Mouse (Mus musculus) cerebellum, adult (tissue): Measurements from ENCODE around the gene Ndufa10.
"Not testable (repeated sequence)": the region's sequence is repeated elsewhere in the genome, so short reads cannot be mapped to it uniquely, and the experiment has no call there.

Experiments used
- ATAC-seq: cut with Nextera tagmentation; 2 replicates; pipeline ENCODE4 v1.9.2; 2017; ENCODE audit warnings: mild to moderate bottlenecking, moderate library complexity, mixed read lengths; ENCODE audit not compliant: insufficient number of reproducible peaks, low FRiP score, low TSS enrichment

Ndufa10 gene

GRCm38 (mm10) chr1:92473165-92474041 lies at the start of gene Ndufa10:
Ndufa10 (minus strand) TSS chr1:92473860.
- peak; percentile 84 for ATAC-seq

GRCm38 (mm10) chr1:92521376-92521775 lies 47.7 kb upstream of the Ndufa10 start:
- ATAC-seq, result peak; percentile 58; the same call in 1 of the 2 replicates

- ATAC-seq, result no peak
These were observed 45.4 kb upstream of the Ndufa10 start for GRCm38 (mm10) chr1:92519046-92519445.

- ATAC-seq, result no peak
These were observed 44.9 kb upstream of the Ndufa10 start, which contains the start of gene Olfr1414 for GRCm38 (mm10) chr1:92518561-92518960. Olfr1414 (minus strand) TSS chr1:92518661.

- ATAC-seq, result no peak
These were observed 41.7 kb upstream of the Ndufa10 start for GRCm38 (mm10) chr1:92515390-92515789.

- not testable (repeated sequence) for ATAC-seq
These were observed 38.0 kb upstream of the Ndufa10 start for GRCm38 (mm10) chr1:92511646-92512045.

GRCm38 (mm10) chr1:92496001-92496400 lies 22.3 kb upstream of the Ndufa10 start, which contains the start of gene Olfr1415:
Olfr1415 (minus strand) TSS chr1:92496101.
- no peak for ATAC-seq

GRCm38 (mm10) chr1:92485013-92485412 lies 11.4 kb upstream of the Ndufa10 start, which contains the start of gene Olfr1416:
Olfr1416 (minus strand) TSS chr1:92485113.
- ATAC-seq, result no peak

- no peak; the same call in none of the 2 replicates for ATAC-seq
These were observed 462 bp upstream of the Ndufa10 start for GRCm38 (mm10) chr1:92474066-92474578.

- no peak for ATAC-seq
These were observed 4.8 kb downstream of the Ndufa10 start for GRCm38 (mm10) chr1:92468891-92469290.

- no peak for ATAC-seq
These were observed 15.2 kb downstream of the Ndufa10 start for GRCm38 (mm10) chr1:92458416-92458815.

- peak; percentile 79; the same call in 1 of the 2 replicates for ATAC-seq
These were observed 15.9 kb downstream of the Ndufa10 start for GRCm38 (mm10) chr1:92457758-92458157.

- no peak for ATAC-seq
These were observed 19.8 kb downstream of the Ndufa10 start for GRCm38 (mm10) chr1:92453751-92454445.

- ATAC-seq, result no peak
These were observed 25.4 kb downstream of the Ndufa10 start for GRCm38 (mm10) chr1:92448293-92448692.

GRCm38 (mm10) chr1:92441453-92442063 lies 32.1 kb downstream of the Ndufa10 start:
- ATAC-seq, result no peak

- no peak for ATAC-seq
These were observed 33.5 kb downstream of the Ndufa10 start for GRCm38 (mm10) chr1:92440066-92440750.

- peak; percentile 62 for ATAC-seq
These were observed 35.9 kb downstream of the Ndufa10 start for GRCm38 (mm10) chr1:92437678-92438271.

- ATAC-seq, result peak; percentile 21; the same call in 1 of the 2 replicates
These were observed 36.8 kb downstream of the Ndufa10 start for GRCm38 (mm10) chr1:92436831-92437321.

GRCm38 (mm10) chr1:92434986-92435385 lies 38.7 kb downstream of the Ndufa10 start:
- ATAC-seq, result no peak
